Mouse (Mus musculus) small intestine, adult 2 months (tissue): ENCODE data around the gene Fezf2. TPM values are rescaled to one million over a fixed set of nuclear protein-coding genes. Genes with fewer than 3 reads are reported as not detected.

Experiments
- H3K27ac ChIP-seq: fragments of 200-500 bp; 2 replicates; pipeline ENCODE4 v1.5.1; 2012; ENCODE audit warnings: low read depth, low read length, control low read depth, inconsistent platforms; ENCODE audit not compliant: insufficient read depth
- H3K27me3 ChIP-seq: fragments of 200-500 bp; 2 replicates; pipeline ENCODE4 v1.6.1; 2012; ENCODE audit warnings: mild to moderate bottlenecking, moderate library complexity, low read length, inconsistent platforms; ENCODE audit not compliant: control insufficient read depth, insufficient read depth
- H3K36me3 ChIP-seq: fragments of 200-500 bp; 2 replicates; pipeline ENCODE4 v1.6.1; 2012; ENCODE audit warnings: mild to moderate bottlenecking, low read length, control low read depth, inconsistent platforms; ENCODE audit not compliant: control insufficient read depth, insufficient read depth
- H3K4me1 ChIP-seq: fragments of 200-500 bp; 2 replicates; pipeline ENCODE4 v1.6.1; 2012; ENCODE audit warnings: low read length, inconsistent platforms, mixed read lengths; ENCODE audit not compliant: control insufficient read depth, insufficient read depth, insufficient read length
- H3K4me3 ChIP-seq: fragments of 200-500 bp; 2 replicates; pipeline ENCODE4 v1.5.1; 2012; ENCODE audit warnings: low read depth, mild to moderate bottlenecking, control low read depth, inconsistent platforms, low read length, moderate library complexity
- CTCF ChIP-seq: fragments of 200-500 bp; IDR thresholded peaks from 2 replicates; pipeline ENCODE4 v1.5.1; 2012; ENCODE audit warnings: low read depth, mild to moderate bottlenecking, control low read depth, inconsistent platforms, low read length, moderate library complexity, mixed read lengths; ENCODE audit not compliant: insufficient replicate concordance, insufficient read length; ENCODE audit errors: extremely low read depth
- POLR2A ChIP-seq: fragments of 200-500 bp; IDR thresholded peaks from 2 replicates; pipeline ENCODE4 v1.6.1; 2012; ENCODE audit warnings: low read depth, mild to moderate bottlenecking, control low read depth, inconsistent platforms, low read length, moderate library complexity
- WGBS: fragments of 180-500 bp; shearing (Covaris S2); methylation state at CpG from one replicate; pipeline ENCODE4 v1.1.7; 2018; 5-methylcytosine and 5-hydroxymethylcytosine counted together
- polyA plus RNA-seq: library from polyadenylated mRNA; depleted of rRNA; stranded (reverse); fragments of >200 nt; gene quantifications from 2 replicates; pipeline ENCODE4 v1.2.3, GENCODE M21; 2012

Fezf2 gene
- polyA plus RNA-seq, 1 experiment: not detected

DNA sequence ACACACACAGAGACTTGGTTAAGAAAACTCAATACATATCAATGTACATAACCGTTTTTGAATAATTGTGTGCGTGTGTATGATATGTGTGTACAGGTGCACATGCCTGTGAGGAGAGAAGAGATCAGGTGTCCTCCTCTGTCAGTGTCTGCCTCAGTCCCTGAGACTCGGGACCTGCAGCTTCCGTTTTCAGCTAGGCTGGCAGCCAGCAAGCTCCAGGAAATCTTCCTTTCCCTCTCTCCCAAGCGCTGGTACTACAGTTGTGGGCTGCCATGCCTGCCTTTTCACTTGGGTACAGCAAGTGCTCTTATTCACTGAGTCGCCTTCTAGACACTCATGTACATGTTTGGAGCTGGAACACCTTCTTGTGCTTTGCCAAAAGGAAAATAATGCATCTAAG is 39.2 kb upstream of the Fezf2 start:
- WGBS: 63% methylated on average over 6 of the region's 6 CpGs
- H3K4me1 ChIP-seq: no peaks in the 10 kb centered on the region
- no peak overlapping the region for H3K27ac ChIP-seq
- H3K4me3 ChIP-seq: no peak overlapping the region
- TF ChIP-seq CTCF: no peak
- no peak for TF ChIP-seq POLR2A
- no peaks in the 10 kb centered on the region for H3K36me3 ChIP-seq
- H3K27me3 ChIP-seq: no peaks in the 10 kb centered on the region

GRCm38 (mm10) chr14:12377883-12378282 is 29.9 kb upstream of the Fezf2 start:
- no peak overlapping the region for H3K4me3 ChIP-seq
- H3K27me3 ChIP-seq: no peaks in the 10 kb centered on the region
- no peaks in the 10 kb centered on the region for H3K36me3 ChIP-seq
- 36% methylated on average over 9 of the region's 9 CpGs for WGBS
- H3K27ac ChIP-seq: no peak overlapping the region
- no peak for TF ChIP-seq CTCF
- no peak for TF ChIP-seq POLR2A
- no peaks in the 10 kb centered on the region for H3K4me1 ChIP-seq

GRCm38 (mm10) chr14:12377289-12377688 is 29.3 kb upstream of the Fezf2 start:
- no peaks in the 10 kb centered on the region for H3K27me3 ChIP-seq
- TF ChIP-seq CTCF: no peak
- TF ChIP-seq POLR2A: no peak
- no peaks in the 10 kb centered on the region for H3K36me3 ChIP-seq
- no peak overlapping the region for H3K4me3 ChIP-seq
- H3K27ac ChIP-seq: no peak overlapping the region
- WGBS: 93% methylated on average over 2 of the region's 2 CpGs
- no peaks in the 10 kb centered on the region for H3K4me1 ChIP-seq

GRCm38 (mm10) chr14:12375451-12375850 is 27.5 kb upstream of the Fezf2 start:
- Histone ChIP-seq H3K27me3 (no peaks in the 10 kb centered on the region), H3K36me3 (no peaks in the 10 kb centered on the region), H3K4me3 (no peak overlapping the region), H3K27ac (no peak overlapping the region), H3K4me1 (no peaks in the 10 kb centered on the region)
- WGBS: 73% methylated on average over 2 of the region's 2 CpGs
- no peak for TF ChIP-seq POLR2A
- no peak for TF ChIP-seq CTCF

- Histone ChIP-seq H3K4me3 (no peak overlapping the region), H3K36me3 (no peaks in the 10 kb centered on the region), H3K4me1 (no peaks in the 10 kb centered on the region), H3K27ac (no peak overlapping the region), H3K27me3 (peaks cover 43% of the 10 kb centered on the region)
- WGBS: 16% methylated on average over 16 of the region's 16 CpGs
- TF ChIP-seq CTCF (no peak), POLR2A (no peak)
Measured at GRCm38 (mm10) chr14:12350271-12350916, 2.4 kb upstream of the Fezf2 start.

- H3K4me1 ChIP-seq: no peaks in the 10 kb centered on the region
- H3K27me3 ChIP-seq: peaks cover 52% of the 10 kb centered on the region
- no peaks in the 10 kb centered on the region for H3K36me3 ChIP-seq
- TF ChIP-seq POLR2A (no peak), CTCF (no peak)
- no peak overlapping the region for H3K4me3 ChIP-seq
- no peak overlapping the region for H3K27ac ChIP-seq
- 14% methylated on average over 15 of the region's 15 CpGs for WGBS
Measured at GRCm38 (mm10) chr14:12349334-12350090, 1.5 kb upstream of the Fezf2 start.

DNA sequence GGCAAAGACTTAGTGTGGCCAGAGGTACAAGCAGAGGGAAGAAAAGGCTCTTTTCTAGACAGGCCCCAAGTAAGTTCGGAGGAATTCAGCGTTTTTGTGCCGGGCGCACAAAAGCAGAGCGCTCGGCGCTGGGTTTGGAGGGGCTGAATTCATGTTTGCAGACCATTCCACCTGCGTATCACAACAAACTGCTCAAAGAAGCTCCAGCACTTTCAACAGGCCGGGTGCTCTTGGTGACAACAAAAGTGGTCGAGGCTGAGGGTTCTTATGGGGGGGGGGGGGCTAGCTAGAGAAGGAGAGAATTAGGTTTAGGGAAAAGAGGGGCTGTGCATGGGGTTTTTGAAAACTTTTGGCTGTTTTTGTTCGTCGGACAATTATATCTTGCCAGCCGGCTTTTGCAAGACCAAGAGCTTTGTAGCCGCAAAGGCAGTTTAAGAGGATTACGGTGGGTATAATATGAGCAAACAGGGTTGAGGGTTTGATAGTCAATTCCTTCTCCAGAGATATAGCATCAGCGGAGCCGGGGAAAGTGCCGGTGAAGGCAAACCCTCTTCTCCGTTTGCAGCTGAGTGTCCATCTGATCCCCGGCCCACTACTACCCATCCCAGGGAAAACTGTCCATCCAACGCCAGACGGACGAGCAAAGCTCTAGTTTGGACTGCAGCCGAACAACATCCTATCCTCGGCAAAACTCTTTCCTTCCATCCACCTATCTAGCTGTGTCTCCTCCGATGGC is 956 bp downstream of the Fezf2 start:
- Histone ChIP-seq H3K27me3 (peaks cover 66% of the 10 kb centered on the region), H3K4me3 (no peak overlapping the region), H3K4me1 (no peaks in the 10 kb centered on the region), H3K27ac (no peak overlapping the region), H3K36me3 (no peaks in the 10 kb centered on the region)
- no peak for TF ChIP-seq POLR2A
- no peak for TF ChIP-seq CTCF
- 4% methylated on average over 26 of the region's 26 CpGs for WGBS
